Mouse (Mus musculus) adrenal gland, adult (tissue): ENCODE data around the gene Pacsin2.
"Not testable (repeated sequence)": the region's sequence is repeated elsewhere in the genome, so short reads cannot be mapped to it uniquely, and the experiment has no call there.

ENCODE experiments used
- DNase-seq, 2 experiments: peaks; one replicate each; pipeline ENCODE4 v3.0.0; 2022 to 2023; ENCODE audit warnings: low spot score in 1 of 2; ENCODE audit not compliant: inconsistent age in 2 of 2

Gene Pacsin2

DNA sequence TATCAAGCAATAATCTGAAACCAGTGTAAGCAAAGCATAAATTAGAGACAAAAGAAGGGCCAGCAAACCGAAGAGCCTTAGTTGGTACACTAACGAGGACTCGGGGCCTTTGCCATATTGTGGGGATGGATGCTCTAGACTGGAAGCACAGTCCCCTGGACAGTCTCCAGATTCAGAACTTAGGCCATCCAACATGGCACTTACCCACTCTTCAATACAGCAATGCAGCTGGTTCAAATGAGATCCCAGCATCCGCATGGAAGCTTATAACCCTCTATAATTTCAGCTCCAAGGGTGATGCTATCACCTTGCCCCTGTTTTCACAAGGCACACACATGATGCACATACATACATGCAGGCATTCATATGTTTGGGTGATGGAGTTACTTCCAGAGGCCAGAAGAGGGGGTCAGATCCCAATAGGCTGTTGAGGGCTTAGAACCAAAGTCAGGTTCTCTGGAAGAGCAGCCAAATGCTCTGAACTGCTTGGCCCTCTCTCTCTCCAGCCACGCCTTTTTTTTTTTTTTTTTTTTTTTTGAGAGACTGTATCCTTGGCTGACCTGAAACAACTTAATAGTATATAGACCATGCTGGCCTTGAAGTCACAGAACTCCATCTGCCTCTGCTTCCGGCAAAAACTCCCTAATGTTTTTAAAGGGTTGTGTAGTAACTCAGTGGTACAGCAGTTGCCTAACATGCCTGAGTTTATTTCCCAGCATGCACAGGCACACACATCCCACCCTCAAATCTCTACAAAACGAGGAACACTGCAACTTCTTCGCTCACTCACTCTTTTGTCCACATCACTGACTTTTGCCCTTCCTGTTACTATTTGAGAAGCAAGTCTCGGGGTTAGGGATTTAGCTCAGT is 36.9 kb downstream of the Pacsin2 start:
- no peak for DNase-seq

DNA sequence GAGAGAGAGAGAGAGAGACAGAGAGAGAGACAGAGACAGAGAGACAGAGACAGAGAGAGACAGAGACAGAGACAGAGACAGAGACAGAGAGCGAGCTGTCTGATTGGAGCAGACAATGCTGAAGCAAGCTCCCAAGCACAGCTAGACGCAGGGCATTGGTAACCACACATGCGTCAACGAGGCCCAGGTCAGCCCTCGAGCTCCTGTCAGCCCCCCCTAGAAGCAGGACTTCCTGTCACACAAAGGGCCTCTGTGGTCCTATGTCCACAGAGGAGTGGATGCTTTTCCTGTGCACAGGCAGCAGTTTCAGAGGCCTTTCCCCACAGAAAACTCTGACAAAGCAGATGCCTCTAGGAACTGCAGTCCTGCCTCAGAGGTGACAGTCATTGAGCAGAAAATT is 38.6 kb downstream of the Pacsin2 start:
- peak in 1 of 2 experiments; percentile 57 for DNase-seq

DNA sequence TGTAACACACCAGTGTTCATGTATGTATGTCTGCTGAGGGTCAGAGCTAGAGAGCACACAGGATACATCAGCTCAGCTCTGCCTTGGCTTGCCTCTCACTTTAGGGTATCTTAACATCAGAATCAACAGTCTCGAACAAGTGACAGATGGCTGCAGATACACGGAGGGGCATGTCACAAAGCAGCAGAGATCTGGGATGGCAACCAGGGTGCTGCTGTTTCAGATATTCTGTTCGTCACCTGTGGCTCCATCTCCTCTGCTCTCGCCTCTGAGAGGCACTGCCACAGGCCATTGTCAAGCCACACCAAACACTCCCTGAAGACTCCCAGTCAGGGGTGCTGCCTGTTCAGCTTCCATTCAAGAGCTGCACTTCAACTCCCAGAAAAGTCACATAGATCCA is 39.1 kb downstream of the Pacsin2 start:
- no peak for DNase-seq

DNA sequence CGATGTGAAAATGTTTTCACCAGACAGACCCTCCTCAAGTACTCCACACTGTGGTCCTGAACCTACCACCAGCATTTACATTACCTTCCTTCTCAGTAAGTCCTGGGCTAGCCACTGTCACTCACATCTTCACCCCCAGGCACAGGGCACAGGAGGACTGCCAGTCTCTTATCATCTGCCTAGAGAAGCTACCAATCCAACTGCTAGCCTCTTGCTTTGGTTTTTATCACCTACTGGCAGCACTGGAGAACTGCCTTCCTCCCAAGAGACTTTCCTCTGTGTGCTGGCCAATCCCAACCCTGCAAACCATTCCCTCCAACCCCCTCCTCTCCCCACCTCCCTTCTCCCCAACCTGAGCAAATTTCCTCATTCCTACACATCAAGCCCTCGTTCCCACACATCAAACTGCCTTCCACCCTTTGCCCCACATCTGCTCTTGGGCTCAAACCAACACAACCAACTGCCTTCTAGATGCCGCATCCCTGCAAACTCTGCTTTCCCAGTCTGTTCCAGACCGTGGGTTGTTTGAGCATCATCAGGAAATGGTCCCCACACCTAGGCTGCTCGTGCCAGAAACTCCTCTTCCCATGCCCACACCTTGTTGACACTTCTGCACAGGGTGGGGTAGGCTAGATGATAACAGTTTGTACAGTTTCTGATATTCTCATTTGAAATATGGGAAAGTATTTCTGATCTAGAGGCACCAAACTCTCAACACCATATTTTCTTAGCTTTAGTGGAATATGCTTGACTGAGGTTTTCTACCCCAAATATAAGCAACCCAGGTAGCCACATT is 40.6 kb downstream of the Pacsin2 start:
- no peak for DNase-seq

DNA sequence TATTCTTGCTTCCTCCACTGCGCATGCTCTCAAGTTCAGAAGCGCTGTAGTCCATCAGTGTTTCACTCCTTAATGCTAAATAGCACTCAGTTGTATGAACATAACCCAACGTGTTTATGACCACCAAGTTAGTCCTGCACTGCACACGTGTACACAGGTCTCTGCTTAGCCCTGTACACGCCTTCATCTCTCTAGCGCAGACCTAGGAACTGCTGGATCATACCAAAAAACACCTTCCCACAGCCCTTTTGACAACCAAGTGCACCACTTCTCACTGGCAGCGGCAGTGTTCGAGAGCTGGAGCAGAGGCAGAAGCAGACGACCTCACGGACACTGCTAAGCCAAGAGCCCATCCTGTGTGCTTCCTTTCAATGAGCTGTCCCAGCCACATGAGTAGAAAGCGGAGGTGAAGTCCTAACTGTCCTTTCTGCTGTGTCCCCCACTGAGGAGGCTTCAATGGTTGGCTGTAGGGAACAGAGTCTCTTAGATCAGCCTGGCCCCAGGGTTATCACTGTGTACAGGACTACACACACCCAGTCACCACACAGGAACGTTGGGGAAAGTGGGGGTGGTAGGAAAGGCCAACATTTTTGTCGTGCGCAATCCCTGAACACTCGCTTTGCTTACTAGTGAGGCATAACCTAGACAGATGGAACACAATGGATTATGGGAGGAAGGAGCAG is 42.0 kb downstream of the Pacsin2 start:
- no peak for DNase-seq

DNA sequence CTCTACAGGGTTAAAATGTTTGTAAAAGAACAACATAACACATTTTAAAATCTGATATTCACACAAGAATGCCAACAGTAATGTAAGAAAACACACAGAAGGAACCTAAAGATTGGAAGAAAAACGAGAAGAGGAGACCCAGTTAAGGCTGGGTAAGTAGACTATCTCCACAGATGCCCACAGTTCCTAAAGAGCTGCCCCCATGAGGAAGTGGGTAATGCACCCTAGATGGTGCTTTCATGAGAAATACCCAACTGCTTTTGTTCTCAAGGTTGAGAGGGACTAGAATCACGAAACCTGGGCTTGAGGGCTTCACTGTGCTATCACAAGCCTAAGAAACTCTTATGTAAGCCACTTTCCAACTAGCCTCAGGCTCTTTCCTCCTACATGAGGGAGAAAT is 44.8 kb downstream of the Pacsin2 start:
- no peak for DNase-seq

DNA sequence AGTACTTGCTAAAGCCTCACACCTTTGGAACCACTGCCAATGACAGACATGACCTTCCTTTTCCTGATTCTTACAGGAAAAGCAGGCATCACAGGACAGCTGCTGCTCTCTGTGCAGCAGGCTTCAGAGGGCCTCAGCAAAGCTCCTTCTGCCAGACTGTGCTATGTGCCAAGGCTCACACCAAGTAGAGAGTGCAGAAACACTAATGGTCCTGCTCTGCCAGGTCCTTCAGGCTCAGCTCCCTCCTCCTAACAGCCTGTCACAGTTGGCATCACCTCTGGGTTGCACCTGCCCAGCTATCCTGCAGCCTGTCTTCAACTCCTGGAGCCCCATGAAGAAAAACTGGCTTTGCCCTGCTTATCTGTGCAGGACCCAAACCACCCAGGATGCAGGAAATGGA is 45.7 kb downstream of the Pacsin2 start:
- no peak for DNase-seq

DNA sequence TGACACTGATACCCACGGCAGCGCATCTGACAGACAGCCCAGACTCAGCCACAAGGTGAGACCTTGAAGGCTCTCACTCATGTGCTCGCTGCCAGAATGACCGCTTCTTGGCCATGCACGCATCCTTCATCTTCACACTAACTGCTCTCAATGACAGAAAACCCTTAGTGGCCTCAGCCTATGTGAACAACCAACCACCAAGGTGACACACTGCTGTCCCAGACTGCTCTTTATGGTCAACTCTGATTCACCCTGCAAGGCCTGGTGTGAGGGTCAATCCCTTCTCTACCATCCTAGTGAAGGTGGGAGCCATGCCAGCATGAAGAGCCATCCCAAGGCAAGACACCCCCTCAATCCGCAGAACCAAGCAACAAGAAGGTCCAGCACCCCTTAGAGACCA is 46.5 kb downstream of the Pacsin2 start:
- peak in 1 of 2 experiments; percentile 50 for DNase-seq

DNA sequence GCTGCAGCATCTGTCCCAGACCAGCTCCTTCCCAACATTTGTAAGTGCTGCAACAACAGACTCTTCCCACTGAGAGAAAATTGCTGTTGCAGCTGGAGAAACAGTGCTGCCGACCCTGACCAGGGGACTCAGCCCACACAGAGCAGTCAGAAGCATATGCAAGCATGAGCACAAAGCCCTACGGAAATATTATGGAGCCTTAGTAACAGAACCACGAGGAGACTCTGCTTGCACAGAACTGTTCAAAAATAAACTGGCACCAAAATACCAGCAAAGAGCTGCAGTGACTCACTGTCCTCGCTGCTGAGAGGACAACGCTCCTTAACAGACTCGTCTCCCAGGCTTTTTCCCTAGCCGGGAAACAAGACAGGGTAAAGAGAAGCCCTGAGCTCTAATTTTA is 47.0 kb downstream of the Pacsin2 start:
- peak; percentile 47 to 79 for DNase-seq

DNA sequence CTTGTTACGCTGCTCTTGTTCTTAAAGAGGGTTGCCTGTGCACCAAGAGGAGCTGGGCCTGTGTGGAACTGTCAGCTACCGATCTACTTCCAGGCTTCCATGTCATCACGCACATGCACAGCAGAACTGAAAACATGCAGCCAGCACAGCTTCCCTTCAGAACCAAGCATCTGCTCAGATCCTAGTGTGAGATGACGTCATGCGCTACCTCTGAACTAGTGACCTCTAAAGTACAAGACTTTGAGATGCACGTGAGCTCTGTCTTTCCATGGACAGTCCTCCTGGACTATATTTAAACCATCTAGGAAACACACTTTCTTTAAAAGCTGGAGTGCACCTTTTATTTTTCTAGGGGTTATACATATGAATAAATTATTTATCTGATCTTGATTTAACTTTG is 49.0 kb downstream of the Pacsin2 start:
- DNase-seq = no peak

DNA sequence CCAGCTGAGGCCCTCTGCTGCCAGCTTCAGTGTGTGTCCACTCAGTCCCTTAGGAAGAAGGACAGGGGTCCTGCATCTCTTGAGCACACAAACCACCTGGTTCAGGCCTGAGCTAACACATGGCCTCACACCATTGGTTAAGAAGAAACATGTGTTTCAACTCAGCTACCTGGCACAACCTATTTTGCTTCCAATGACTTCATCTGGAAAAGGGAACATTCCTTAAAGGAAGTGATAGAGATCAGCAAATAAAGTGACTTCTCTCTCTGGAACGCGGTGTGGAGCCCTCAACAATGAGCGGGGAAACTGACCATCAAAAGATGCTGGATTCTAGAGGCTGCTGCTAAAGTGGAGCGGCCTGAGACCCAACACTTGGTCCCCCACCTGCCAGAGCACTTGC is 52.8 kb downstream of the Pacsin2 start:
- DNase-seq = no peak

DNA sequence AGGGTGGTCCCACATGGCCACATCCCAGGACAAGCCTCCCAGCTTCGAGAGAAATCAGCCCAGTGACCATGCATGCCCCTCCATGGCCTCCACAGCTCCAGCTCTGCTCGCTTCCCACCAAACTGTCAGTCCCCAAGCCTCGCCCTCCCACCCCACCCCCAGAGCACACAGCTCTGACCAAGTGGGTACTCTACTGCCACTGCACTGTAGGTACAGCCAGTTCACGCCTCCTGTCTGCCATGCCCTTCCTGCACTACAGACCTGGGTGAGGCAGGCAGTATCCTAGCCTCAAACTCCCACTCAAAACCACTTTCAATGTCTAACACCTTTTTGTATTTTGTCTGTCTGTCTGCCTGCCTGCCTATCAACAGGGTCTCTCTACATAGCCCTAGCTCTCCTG is 53.7 kb downstream of the Pacsin2 start:
- DNase-seq = no peak

DNA sequence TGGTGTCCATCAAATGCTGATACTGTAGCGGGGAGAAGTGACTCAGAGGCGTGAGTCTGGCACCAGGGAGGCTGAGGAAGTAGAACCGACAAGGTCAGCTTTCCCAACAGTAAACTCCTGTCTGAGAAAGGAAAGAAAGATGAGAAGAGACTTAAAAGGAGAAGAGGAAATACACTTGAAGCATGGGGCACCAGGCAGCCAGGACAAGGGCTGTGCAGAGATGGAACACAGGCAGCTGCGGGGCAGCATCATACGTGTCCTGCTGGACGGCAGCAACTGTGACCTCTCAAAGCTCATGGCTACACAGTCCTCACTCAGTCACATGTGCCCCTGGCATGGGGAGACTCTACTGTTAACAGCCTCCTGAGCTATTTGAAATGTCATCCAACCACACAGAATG is 54.1 kb downstream of the Pacsin2 start:
- DNase-seq = peak; percentile 67 to 89

DNA sequence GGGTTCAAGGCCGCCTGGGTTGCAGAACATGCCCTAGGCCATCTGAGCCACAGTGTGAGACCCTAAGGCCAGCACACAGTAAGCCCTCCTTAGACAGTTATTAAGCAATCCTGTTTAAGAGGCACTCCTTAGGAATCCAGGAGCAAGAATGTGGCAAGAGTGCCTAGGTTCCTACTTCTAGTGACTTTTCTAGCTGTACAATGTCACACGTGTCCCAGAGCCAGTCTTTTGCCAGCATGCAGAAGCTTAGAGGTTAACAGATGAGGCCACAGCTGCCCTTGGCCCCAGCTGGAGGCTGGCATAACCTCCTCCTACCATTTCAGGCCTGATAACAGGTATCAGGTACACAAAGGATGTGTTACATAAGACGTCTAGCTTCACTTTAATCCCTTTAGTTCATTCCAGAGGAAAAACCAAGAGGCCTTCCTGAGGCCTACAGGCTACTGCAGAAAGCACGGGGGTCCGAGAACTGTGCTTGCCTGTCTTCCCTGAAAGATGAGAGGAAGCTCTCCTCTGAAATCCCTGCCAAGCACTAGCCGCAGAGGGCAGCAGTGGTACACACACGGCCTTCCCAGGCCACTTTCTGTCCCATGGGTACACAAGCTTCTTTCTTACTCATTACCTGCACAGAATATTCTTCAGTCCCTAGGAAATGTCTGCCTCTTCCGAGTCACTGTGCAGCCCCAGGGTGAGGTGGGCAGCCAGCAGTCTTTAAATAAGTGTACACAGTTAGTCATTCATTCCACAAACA is 55.5 kb downstream of the Pacsin2 start:
- peak; percentile 34 to 55 for DNase-seq

DNA sequence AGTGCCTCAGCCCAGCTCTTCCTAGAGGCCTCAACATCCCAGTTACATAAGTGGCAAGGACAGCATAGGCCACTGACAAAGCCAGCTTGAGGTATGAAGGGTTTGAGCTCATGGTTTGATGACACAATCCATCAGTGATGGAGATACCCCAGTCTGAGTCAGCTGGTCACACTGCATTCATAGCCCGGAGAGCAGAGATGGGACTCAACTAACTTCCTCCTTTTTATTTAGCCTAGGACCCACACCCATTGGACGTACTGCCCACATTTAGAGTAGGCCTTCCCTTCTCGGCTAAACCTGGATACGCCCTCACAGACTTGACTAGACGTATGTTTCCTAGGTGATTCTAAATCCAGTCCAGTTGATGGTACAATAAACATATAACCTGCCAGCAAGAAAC is 56.2 kb downstream of the Pacsin2 start:
- DNase-seq = peak in 1 of 2 experiments; percentile 55

DNA sequence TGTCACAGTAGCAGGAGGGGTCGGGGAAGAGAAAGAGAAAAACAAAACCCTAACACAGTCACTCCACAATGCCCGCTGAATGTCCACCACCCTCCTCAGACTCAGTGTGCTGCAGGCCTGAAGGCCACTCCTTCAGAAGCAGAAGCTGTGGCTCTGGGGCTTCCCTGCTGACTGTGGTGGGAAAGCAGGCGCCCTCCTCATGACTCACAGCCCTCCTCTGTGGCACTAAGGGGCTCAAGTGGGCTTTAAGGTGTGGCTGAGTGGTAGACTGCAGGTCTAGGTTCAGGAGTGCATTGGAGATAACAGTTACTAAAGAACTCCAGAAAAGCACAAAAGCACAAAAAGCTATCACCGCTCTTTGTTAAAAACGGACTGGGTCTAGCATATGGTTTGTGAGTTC is 56.9 kb downstream of the Pacsin2 start:
- DNase-seq = no peak

DNA sequence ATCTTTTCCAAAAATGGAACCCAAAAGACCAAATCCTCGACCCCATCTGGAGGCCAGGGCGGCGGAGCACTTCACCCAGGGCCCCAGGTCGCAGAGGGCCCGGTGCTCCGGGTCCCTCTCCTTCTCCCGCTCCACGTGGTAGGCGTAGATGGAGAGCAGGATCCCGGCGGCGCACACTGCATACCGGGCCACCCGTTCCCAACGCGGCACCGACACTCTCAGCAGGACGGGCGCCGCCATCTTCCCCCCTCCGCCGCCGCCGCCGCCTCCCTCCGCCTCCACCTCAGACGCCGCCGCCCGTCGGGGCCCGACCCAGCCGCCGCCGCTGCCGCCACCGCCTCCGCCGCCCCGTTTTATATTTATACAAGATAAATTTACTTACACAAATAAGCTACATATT is 58.5 kb downstream of the Pacsin2 start:
- not testable (repeated sequence) for DNase-seq

DNA sequence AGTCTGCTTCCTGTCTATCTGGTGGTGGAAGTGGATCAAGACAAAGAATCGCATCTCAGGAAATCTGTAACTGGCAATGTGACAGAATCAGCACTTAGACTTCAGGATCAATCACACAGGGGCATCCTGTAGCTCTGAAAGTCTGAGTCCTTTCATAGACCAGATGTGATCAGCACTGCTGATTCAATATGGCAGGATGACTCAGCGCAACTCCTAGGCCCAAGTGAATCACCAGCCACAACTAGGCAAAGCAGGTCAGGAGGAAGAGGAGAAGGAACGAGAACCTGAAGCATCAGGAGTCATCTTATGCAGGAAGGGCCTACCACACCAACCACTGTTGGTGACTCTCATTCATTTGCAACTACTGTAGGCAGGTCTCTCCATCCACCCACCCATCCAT is 60.4 kb downstream of the Pacsin2 start:
- DNase-seq = peak; percentile 47 to 73

DNA sequence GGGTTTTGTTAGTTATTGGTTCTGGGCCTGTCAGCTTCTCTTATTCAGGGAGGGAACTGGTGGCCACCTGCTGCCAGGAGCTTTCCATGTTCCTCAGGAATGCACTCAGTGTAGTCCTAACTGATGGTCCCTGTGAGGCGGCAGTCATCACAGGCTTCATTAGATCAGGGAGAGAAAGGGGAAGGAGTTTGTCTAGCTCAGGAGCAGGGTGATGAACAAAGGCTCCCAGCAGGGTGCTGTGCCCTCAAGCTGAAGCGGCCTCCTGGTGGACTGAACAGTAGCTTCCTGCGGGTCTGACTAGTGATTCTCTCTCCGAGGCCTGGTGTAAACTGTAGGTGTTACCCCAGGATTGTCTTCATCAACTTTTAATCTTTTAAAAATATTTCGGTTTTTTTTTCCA is 61.4 kb downstream of the Pacsin2 start:
- DNase-seq = no peak

DNA sequence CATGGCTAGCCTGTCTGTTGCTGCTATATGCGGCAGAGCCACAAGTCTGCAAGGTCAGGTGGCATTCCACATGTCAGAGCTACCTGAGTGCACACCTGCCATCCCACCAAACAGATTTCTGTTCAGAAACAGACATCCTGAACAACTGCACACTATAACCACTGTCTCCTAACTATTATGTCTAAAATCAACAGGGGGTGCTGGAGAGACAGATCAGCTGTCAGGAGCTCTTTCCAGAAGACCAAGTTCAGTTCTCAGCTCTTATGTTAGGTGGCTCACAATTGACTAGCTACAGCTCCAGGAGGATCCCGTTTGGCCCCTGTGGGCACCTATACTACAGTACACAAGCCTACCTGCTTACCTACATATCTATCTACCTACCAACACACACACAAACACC is 71.7 kb downstream of the Pacsin2 start:
- no peak for DNase-seq

DNA sequence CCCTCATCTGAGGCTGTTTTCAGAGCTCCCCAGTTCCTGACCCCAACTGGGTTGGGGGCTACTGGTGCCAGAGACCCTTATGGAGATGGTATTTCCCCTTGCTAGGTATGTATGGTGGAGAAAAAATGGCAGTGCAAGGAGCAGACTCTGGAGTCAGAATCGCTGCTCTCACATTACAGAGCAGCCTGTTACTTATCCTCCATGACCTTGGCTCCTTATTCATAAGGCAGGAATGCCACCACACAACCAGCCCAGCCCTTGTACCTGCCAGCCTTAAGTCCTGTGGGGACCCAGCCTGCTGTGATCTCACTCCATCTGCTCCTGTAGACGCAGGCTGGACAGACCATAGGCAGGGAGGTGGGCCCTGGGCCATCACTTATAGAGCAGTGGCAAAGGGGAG is 76.5 kb downstream of the Pacsin2 start:
- peak; percentile 56 to 75 for DNase-seq
